15 mouse cellular contexts compared by ENCODE assay signal in the genomic region with DNA sequence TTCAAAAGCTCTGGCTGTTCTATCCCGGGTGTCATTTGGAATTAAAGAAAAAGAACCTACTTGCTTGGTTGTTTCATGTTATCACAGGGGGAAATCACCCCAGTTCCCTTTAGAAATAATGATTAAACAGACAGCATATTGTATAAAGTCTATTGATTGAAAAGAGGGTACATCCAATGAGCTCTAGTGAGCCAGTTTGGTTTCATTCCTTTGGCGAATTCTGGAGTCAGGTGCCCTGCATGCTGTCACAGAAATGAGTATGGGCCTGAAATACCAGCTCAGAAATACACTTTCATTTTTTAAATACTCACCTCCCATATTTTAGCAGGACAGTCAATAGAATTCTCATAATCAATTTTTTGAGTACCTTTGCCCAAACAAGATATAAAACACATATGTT.
DNase-seq lines count a peak whose midpoint lies in the region; ATAC-seq and TF ChIP-seq lines count a peak whose summit lies in the region.
"Had no signal": no experiment of that assay in that cellular context is flagged by ENCODE, and none has a peak within 500 bp of the region (broad histone marks: within the 10 kb centered on the region; RNA-seq: fewer than 3 reads in every experiment).

No protein-coding gene starts in this region.

- TF ChIP-seq CTCF in left cerebral cortex, adult 2 months (IDR thresholded peaks at IDR 0.05) = no peak

- no peak for DNase-seq in neural tube, embryonic 10.5 days (ENCODE audit: extremely low spot score, low spot score)
- no peak for DNase-seq in hindbrain, embryonic 14.5 days (ENCODE audit: low spot score)
- DNase-seq in midbrain, embryonic 14.5 days = no peak
- no peak for DNase-seq in thymus, postnatal 4 days
- DNase-seq in left cerebral cortex, postnatal 10 days (ENCODE audit: extremely low spot score in 1 of 2, low spot score in 2 of 2) = no peak
- DNase-seq in left cerebral cortex, adult 2 months (ENCODE audit: extremely low spot score in 1 of 2, low spot score in 2 of 2) = no peak
- DNase-seq: adrenal gland, adult 2 months; cerebellum, adult 2 months; kidney, adult 11 months had no signal

- peak overlapping the region; percentile 28; the same call in 1 of the 2 replicates for H3K4me2 ChIP-seq in neural tube, embryonic 12.5 days (replicated peaks)
- peak overlapping the region; percentile 38; the same call in 1 of the 2 replicates for H3K4me2 ChIP-seq in hindbrain, embryonic 14.5 days (replicated peaks)
- H3K4me2 ChIP-seq in midbrain, embryonic 14.5 days (ENCODE audit: low read length) = peak overlapping the region; percentile 36; the same call in 1 of the 2 replicates
- H3K4me2 ChIP-seq: embryonic facial prominence, embryonic 13.5 days; heart, embryonic 11.5 days; lung, embryonic 14.5 days had no signal

- 45% methylated on average over 2 of the region's 2 CpGs for WGBS in neural tube, embryonic 12.5 days
- WGBS in hindbrain, embryonic 14.5 days = 29% methylated on average over 2 of the region's 2 CpGs
- 16% methylated on average over 2 of the region's 2 CpGs for WGBS in midbrain, embryonic 14.5 days

- H3K4me1 ChIP-seq in neural tube, embryonic 12.5 days = peaks cover 15% of the 10 kb centered on the region
- H3K4me1 ChIP-seq in hindbrain, embryonic 14.5 days (replicated peaks; ENCODE audit: control insufficient read depth, insufficient read depth, low read length) = peaks cover 10% of the 10 kb centered on the region
- peaks cover 16% of the 10 kb centered on the region for H3K4me1 ChIP-seq in midbrain, embryonic 14.5 days (ENCODE audit: control insufficient read depth, insufficient read depth, low read length)

- intact Hi-C loops in left cerebral cortex, postnatal 10 days (cut with DNase I) = no loop called here
- intact Hi-C loops in left cerebral cortex, adult 2 months (cut with DNase I) = no loop called here

- no peak for ATAC-seq in neural tube, embryonic 12.5 days (ENCODE audit: low FRiP score, low read depth)
- no peak for ATAC-seq in hindbrain, embryonic 14.5 days (ENCODE audit: low FRiP score)
- no peak for ATAC-seq in midbrain, embryonic 14.5 days (ENCODE audit: low FRiP score, low TSS enrichment)

- no peak overlapping the region for H3K4me3 ChIP-seq in neural tube, embryonic 12.5 days
- H3K4me3 ChIP-seq in hindbrain, embryonic 14.5 days (replicated peaks; ENCODE audit: low read length) = no peak overlapping the region
- no peak overlapping the region for H3K4me3 ChIP-seq in midbrain, embryonic 14.5 days (replicated peaks; ENCODE audit: low read depth, low read length)
- H3K4me3 ChIP-seq in left cerebral cortex, adult 2 months = no peak overlapping the region
- H3K4me3 ChIP-seq: embryonic facial prominence, embryonic 13.5 days; myocyte had no signal

- H3K9ac ChIP-seq in neural tube, embryonic 12.5 days = no peak overlapping the region
- no peak overlapping the region for H3K9ac ChIP-seq in hindbrain, embryonic 14.5 days
- H3K9ac ChIP-seq in midbrain, embryonic 14.5 days (replicated peaks; ENCODE audit: low read length) = peak overlapping the region; percentile 21; the same call in 1 of the 2 replicates
- H3K9ac ChIP-seq: embryonic facial prominence, embryonic 13.5 days; lung, embryonic 14.5 days had no signal

- no peaks in the 10 kb centered on the region; the same call in 1 of the 2 replicates for H3K27me3 ChIP-seq in neural tube, embryonic 12.5 days (replicated peaks)
- H3K27me3 ChIP-seq in hindbrain, embryonic 14.5 days (ENCODE audit: control insufficient read depth, insufficient read depth, low read length) = no peaks in the 10 kb centered on the region
- H3K27me3 ChIP-seq in midbrain, embryonic 14.5 days (ENCODE audit: control insufficient read depth, insufficient read depth, low read length) = no peaks in the 10 kb centered on the region
- H3K27me3 ChIP-seq: embryonic facial prominence, embryonic 13.5 days had no signal

- H3K36me3 ChIP-seq in neural tube, embryonic 12.5 days = no peaks in the 10 kb centered on the region
- H3K36me3 ChIP-seq in hindbrain, embryonic 14.5 days (replicated peaks; ENCODE audit: control insufficient read depth, insufficient read depth) = no peaks in the 10 kb centered on the region
- H3K36me3 ChIP-seq in midbrain, embryonic 14.5 days (ENCODE audit: control insufficient read depth, insufficient read depth, low read length) = no peaks in the 10 kb centered on the region
- H3K36me3 ChIP-seq: embryonic facial prominence, embryonic 13.5 days had no signal

- H3K27ac ChIP-seq in neural tube, embryonic 12.5 days = no peak overlapping the region
- H3K27ac ChIP-seq in hindbrain, embryonic 14.5 days = 0 out of 2 replicates have a peak overlapping the region, but pooled peaks have one; percentile 7
- peak overlapping the region; percentile 78 for H3K27ac ChIP-seq in midbrain, embryonic 14.5 days (replicated peaks; ENCODE audit: low read depth, low read length)
- no peak overlapping the region for H3K27ac ChIP-seq in left cerebral cortex, adult 2 months
- H3K27ac ChIP-seq: embryonic facial prominence, embryonic 13.5 days; macrophage had no signal

- no peaks in the 10 kb centered on the region for H3K9me3 ChIP-seq in neural tube, embryonic 12.5 days
- no peaks in the 10 kb centered on the region for H3K9me3 ChIP-seq in hindbrain, embryonic 14.5 days (ENCODE audit: control insufficient read depth, low read length)
- H3K9me3 ChIP-seq in midbrain, embryonic 14.5 days (ENCODE audit: control insufficient read depth, low read length) = no peaks in the 10 kb centered on the region
- H3K9me3 ChIP-seq: embryonic facial prominence, embryonic 13.5 days had no signal

Comparison
In these comparisons a context has a peak if more than half of its experiments do, and no peak if none do; other contexts are left out.
1. H3K27ac ChIP-seq: peak in hindbrain, embryonic 14.5 days (single experiment) and midbrain, embryonic 14.5 days (single experiment); none in neural tube, embryonic 12.5 days (single experiment) and left cerebral cortex, adult 2 months (single experiment).
2. Peak in every context shown above with its lines, with median percentiles within 50 percentile points of each other: H3K4me2 ChIP-seq.